Mouse (Mus musculus) kidney, postnatal 0 days (tissue): ENCODE measurements around the gene 4930505A04Rik. TPM values are rescaled to one million over a fixed set of nuclear protein-coding genes. Genes with fewer than 3 reads are reported as not detected.

ENCODE experiments used
- ATAC-seq: fragments of 200-750 bp; cut with Nextera tagmentation; replicated peaks from 2 replicates; pipeline ENCODE4 v1.8.0; 2017; ENCODE audit warnings: low read depth, moderate number of reproducible peaks, moderate TSS enrichment, moderate library complexity; ENCODE audit not compliant: low FRiP score
- DNase-seq: peaks from one replicate; pipeline ENCODE4 v3.0.0-alpha.2; 2016; ENCODE audit warnings: low spot score
- H3K27ac ChIP-seq: fragments of 300-500 bp; sonication (generic); 2 replicates; pipeline ENCODE4 v1.5.1; 2014; ENCODE audit warnings: mild to moderate bottlenecking
- H3K27me3 ChIP-seq: fragments of 300-500 bp; sonication (generic); 2 replicates; pipeline ENCODE4 v1.6.1; 2014; ENCODE audit warnings: low read length, mixed read lengths; ENCODE audit not compliant: insufficient read depth
- H3K36me3 ChIP-seq: fragments of 300-500 bp; sonication (generic); 2 replicates; pipeline ENCODE4 v1.6.1; 2014; ENCODE audit warnings: low read length, mixed read lengths; ENCODE audit not compliant: insufficient read depth
- H3K4me1 ChIP-seq: fragments of 300-500 bp; sonication (generic); replicated peaks from 2 replicates; pipeline ENCODE4 v1.6.1; 2014; ENCODE audit warnings: antibody characterized with exemption, low read length, mixed read lengths; ENCODE audit not compliant: insufficient read depth
- H3K4me2 ChIP-seq: fragments of 300-500 bp; sonication (generic); 2 replicates; pipeline ENCODE4 v1.6.1; 2014; ENCODE audit warnings: mild to moderate bottlenecking, low read length, moderate library complexity, mixed read lengths
- H3K4me3 ChIP-seq: fragments of 300-500 bp; sonication (generic); replicated peaks from 2 replicates; pipeline ENCODE4 v1.5.1; 2014; ENCODE audit warnings: low read depth, low read length
- H3K9ac ChIP-seq: fragments of 300-500 bp; sonication (generic); 2 replicates; pipeline ENCODE4 v1.6.1; 2014; ENCODE audit warnings: low read depth, low read length
- H3K9me3 ChIP-seq: fragments of 300-500 bp; sonication (generic); replicated peaks from 2 replicates; pipeline ENCODE4 v1.6.1; 2016; ENCODE audit warnings: low read length, inconsistent platforms, mixed read lengths
- CTCF ChIP-seq: IDR thresholded peaks from 2 replicates; pipeline ENCODE4 v1.5.1; 2016; ENCODE audit warnings: antibody characterized with exemption, low read depth, mild to moderate bottlenecking, moderate library complexity
- WGBS: fragments of 180-500 bp; shearing (Covaris S2); extraction: QIAGEN DNeasy Blood & Tissue Kit; methylation state at CpG from one replicate; pipeline ENCODE4 v1.1.7; 2014; 5-methylcytosine and 5-hydroxymethylcytosine counted together
- polyA plus RNA-seq: library from polyadenylated mRNA; unstranded; fragments of >200 nt; fragmentation: Nextera tagmentation; extraction: Ambion mirVana; gene quantifications from 2 replicates; pipeline ENCODE4 v1.2.1, GENCODE M21; 2015

Gene 4930505A04Rik
- polyA plus RNA-seq, 1 experiment from 2014 or later, result not detected

- no peak for DNase-seq
- Histone ChIP-seq H3K9me3 (no peaks in the 10 kb centered on the region), H3K27ac (no peak overlapping the region), H3K36me3 (no peaks in the 10 kb centered on the region), H3K9ac (no peak overlapping the region), H3K4me3 (no peak overlapping the region), H3K27me3 (no peaks in the 10 kb centered on the region), H3K4me2 (no peak overlapping the region), H3K4me1 (no peaks in the 10 kb centered on the region)
- no peak for ATAC-seq
- TF ChIP-seq CTCF, result no peak
- 81% methylated on average over 8 of the region's 8 CpGs for WGBS
These were observed 27.9 kb downstream of the 4930505A04Rik start for GRCm38 (mm10) chr11:30443746-30444145.

GRCm38 (mm10) chr11:30433256-30433950 is 38.2 kb downstream of the 4930505A04Rik start:
- Histone ChIP-seq H3K4me3 (no peak overlapping the region), H3K27me3 (no peaks in the 10 kb centered on the region), H3K27ac (no peak overlapping the region), H3K4me2 (no peak overlapping the region), H3K9me3 (no peaks in the 10 kb centered on the region), H3K9ac (no peak overlapping the region), H3K36me3 (no peaks in the 10 kb centered on the region), H3K4me1 (no peaks in the 10 kb centered on the region)
- ATAC-seq (no peak), DNase-seq (no peak)
- 79% methylated on average over 2 of the region's 2 CpGs for WGBS
- TF ChIP-seq CTCF, result no peak

- H3K4me2 ChIP-seq, result no peak overlapping the region
- TF ChIP-seq CTCF, result no peak
- H3K9me3 ChIP-seq, result no peaks in the 10 kb centered on the region
- H3K9ac ChIP-seq, result no peak overlapping the region
- H3K27ac ChIP-seq, result no peak overlapping the region
- H3K4me1 ChIP-seq, result peaks cover 6% of the 10 kb centered on the region; the same call in 1 of the 2 replicates
- WGBS, result 54% methylated on average over 2 of the region's 2 CpGs
- no peaks in the 10 kb centered on the region for H3K27me3 ChIP-seq
- no peak overlapping the region for H3K4me3 ChIP-seq
- peak; percentile 49 for DNase-seq
- no peaks in the 10 kb centered on the region for H3K36me3 ChIP-seq
- ATAC-seq, result no peak
These were observed 66.0 kb downstream of the 4930505A04Rik start for GRCm38 (mm10) chr11:30405581-30405980.

GRCm38 (mm10) chr11:30404619-30405200 is 66.9 kb downstream of the 4930505A04Rik start:
- Histone ChIP-seq H3K4me1 (peaks cover 6% of the 10 kb centered on the region; the same call in 1 of the 2 replicates), H3K27ac (no peak overlapping the region), H3K4me2 (no peak overlapping the region), H3K9ac (no peak overlapping the region), H3K27me3 (no peaks in the 10 kb centered on the region), H3K9me3 (no peaks in the 10 kb centered on the region), H3K36me3 (no peaks in the 10 kb centered on the region), H3K4me3 (no peak overlapping the region)
- WGBS, result 45% methylated on average over 4 of the region's 4 CpGs
- peak; percentile 5 for DNase-seq
- no peak; the same call in 1 of the 2 replicates for ATAC-seq
- TF ChIP-seq CTCF, result no peak

GRCm38 (mm10) chr11:30394351-30394750 is 77.3 kb downstream of the 4930505A04Rik start:
- TF ChIP-seq CTCF, result no peak
- H3K27me3 ChIP-seq, result no peaks in the 10 kb centered on the region
- no peak overlapping the region for H3K27ac ChIP-seq
- H3K4me2 ChIP-seq, result no peak overlapping the region
- H3K4me3 ChIP-seq, result no peak overlapping the region
- no peaks in the 10 kb centered on the region for H3K36me3 ChIP-seq
- ATAC-seq (no peak), DNase-seq (no peak)
- H3K9ac ChIP-seq, result no peak overlapping the region
- no peaks in the 10 kb centered on the region for H3K9me3 ChIP-seq
- no peaks in the 10 kb centered on the region for H3K4me1 ChIP-seq

GRCm38 (mm10) chr11:30383076-30383475 is 88.6 kb downstream of the 4930505A04Rik start:
- Histone ChIP-seq H3K36me3 (no peaks in the 10 kb centered on the region), H3K9me3 (no peaks in the 10 kb centered on the region), H3K27ac (no peak overlapping the region), H3K27me3 (no peaks in the 10 kb centered on the region), H3K4me3 (no peak overlapping the region), H3K4me1 (no peaks in the 10 kb centered on the region), H3K9ac (no peak overlapping the region), H3K4me2 (no peak overlapping the region)
- ATAC-seq, result no peak
- DNase-seq, result no peak
- TF ChIP-seq CTCF, result no peak

Other genes starting within 250 kb of the 4930505A04Rik start
- gene Sptbn1, start 203.7 kb downstream of the 4930505A04Rik start, polyA plus RNA-seq, result 117 and 119 TPM in 2 replicates
- gene Acyp2, start 177.8 kb upstream of the 4930505A04Rik start, polyA plus RNA-seq, result 45.9 and 50.0 TPM in 2 replicates